ENCODE assay signal across 14 mouse cellular contexts in genomic region chr11:69635471-69635870, GRCm38 (mm10). TPM values are rescaled to one million over a fixed set of nuclear protein-coding genes. Genes with fewer than 3 reads are reported as not detected.
DNase-seq lines count a peak whose midpoint lies in the region; ATAC-seq and TF ChIP-seq lines count a peak whose summit lies in the region.
"Had no signal": no experiment of that assay in that cellular context is flagged by ENCODE, and none has a peak within 500 bp of the region (broad histone marks: within the 10 kb centered on the region; RNA-seq: fewer than 3 reads in every experiment).

No protein-coding gene starts in this region.

- no peak for ATAC-seq in kidney, embryonic 15.5 days (replicated peaks; ENCODE audit: low FRiP score)
- no peak for ATAC-seq in forebrain, embryonic 11.5 days (replicated peaks; ENCODE audit: low FRiP score)
- no peak for ATAC-seq in limb, embryonic 15.5 days (ENCODE audit: insufficient number of reproducible peaks, low FRiP score, low TSS enrichment, low read depth)

- TF ChIP-seq EP300 in ES-Bruce4 (IDR thresholded peaks at IDR 0.05; ENCODE audit: insufficient read depth, low read depth, low read length): no peak

- no peak for TF ChIP-seq POLR2A in ES-Bruce4 (IDR thresholded peaks at IDR 0.05; ENCODE audit: insufficient read depth, low read length)

- TF ChIP-seq CTCF in ES-Bruce4 (IDR thresholded peaks at IDR 0.05; ENCODE audit: low read depth, low read length): no peak

- no peak for DNase-seq in kidney, postnatal 36 days
- DNase-seq in forebrain, embryonic 11.5 days (ENCODE audit: low spot score): no peak
- DNase-seq in ovary, adult 18-20 months (ENCODE audit: low spot score): no peak
- no peak for DNase-seq in thymus, adult 18-20 months
- DNase-seq in adrenal gland, postnatal 14 days: no peak
- DNase-seq: cerebellum, postnatal 25 days; gastrocnemius, postnatal 36 days; heart, postnatal 36 days had no signal

- H3K4me2 ChIP-seq in kidney, embryonic 15.5 days: peak overlapping the region; percentile 70
- 0 out of 2 replicates have a peak overlapping the region, but pooled peaks have one; percentile 27 for H3K4me2 ChIP-seq in forebrain, embryonic 11.5 days (ENCODE audit: low read depth, low read length, severe bottlenecking)
- 0 out of 2 replicates have a peak overlapping the region, but pooled peaks have one; percentile 7 for H3K4me2 ChIP-seq in limb, embryonic 15.5 days

- H3K36me3 ChIP-seq in kidney, embryonic 15.5 days: peaks cover 33% of the 10 kb centered on the region
- H3K36me3 ChIP-seq in ES-Bruce4 (ENCODE audit: control insufficient read depth, insufficient read depth, low read length, poor library complexity, severe bottlenecking): peaks cover 49% of the 10 kb centered on the region
- no peaks in the 10 kb centered on the region; the same call in 1 of the 2 replicates for H3K36me3 ChIP-seq in forebrain, embryonic 11.5 days (ENCODE audit: control insufficient read depth, insufficient read depth, low read length)
- peaks cover 24% of the 10 kb centered on the region for H3K36me3 ChIP-seq in limb, embryonic 15.5 days

- 86% methylated on average over 3 of the region's 3 CpGs for WGBS in kidney, embryonic 15.5 days
- WGBS in forebrain, embryonic 11.5 days: 88% methylated on average over 3 of the region's 3 CpGs
- 81% methylated on average over 3 of the region's 3 CpGs for WGBS in limb, embryonic 15.5 days

- H3K4me3 ChIP-seq in kidney, embryonic 15.5 days (replicated peaks): 0 out of 2 replicates have a peak overlapping the region, but pooled peaks have one; percentile 1
- H3K4me3 ChIP-seq in ES-Bruce4 (ENCODE audit: low read depth, low read length): no peak overlapping the region
- H3K4me3 ChIP-seq in forebrain, embryonic 11.5 days (ENCODE audit: low read depth, low read length): no peak overlapping the region
- no peak overlapping the region for H3K4me3 ChIP-seq in limb, embryonic 15.5 days
- H3K4me3 ChIP-seq: erythroblast, embryonic 14.5 days; layer of hippocampus, adult 2 months had no signal

- H3K9ac ChIP-seq in kidney, embryonic 15.5 days: no peak overlapping the region
- peak overlapping the region; percentile 33 for H3K9ac ChIP-seq in ES-Bruce4 (ENCODE audit: low read depth, poor library complexity, severe bottlenecking)
- H3K9ac ChIP-seq in forebrain, embryonic 11.5 days (ENCODE audit: low read length): no peak overlapping the region
- H3K9ac ChIP-seq in limb, embryonic 15.5 days: no peak overlapping the region

- no peaks in the 10 kb centered on the region for H3K9me3 ChIP-seq in kidney, embryonic 15.5 days (replicated peaks)
- H3K9me3 ChIP-seq in ES-Bruce4 (replicated peaks; ENCODE audit: control insufficient read depth, insufficient read depth, low read length, poor library complexity, severe bottlenecking): no peaks in the 10 kb centered on the region
- H3K9me3 ChIP-seq in forebrain, embryonic 11.5 days (ENCODE audit: control insufficient read depth, low read length): no peaks in the 10 kb centered on the region
- H3K9me3 ChIP-seq in limb, embryonic 15.5 days: no peaks in the 10 kb centered on the region

- H3K27me3 ChIP-seq in kidney, embryonic 15.5 days: no peaks in the 10 kb centered on the region
- H3K27me3 ChIP-seq in ES-Bruce4 (ENCODE audit: control insufficient read depth, insufficient read depth, low read length, poor library complexity, severe bottlenecking): no peaks in the 10 kb centered on the region
- H3K27me3 ChIP-seq in forebrain, embryonic 11.5 days (ENCODE audit: control insufficient read depth, insufficient read depth, low read length): no peaks in the 10 kb centered on the region
- H3K27me3 ChIP-seq in limb, embryonic 15.5 days: no peaks in the 10 kb centered on the region

- H3K27ac ChIP-seq in kidney, embryonic 15.5 days: no peak overlapping the region
- H3K27ac ChIP-seq in ES-Bruce4 (ENCODE audit: insufficient read depth, low read length): no peak overlapping the region
- H3K27ac ChIP-seq in forebrain, embryonic 11.5 days (ENCODE audit: low read depth, low read length): no peak overlapping the region
- no peak overlapping the region for H3K27ac ChIP-seq in limb, embryonic 15.5 days
- H3K27ac ChIP-seq: layer of hippocampus, adult 2 months had no signal

- peaks cover 28% of the 10 kb centered on the region for H3K4me1 ChIP-seq in kidney, embryonic 15.5 days
- no peaks in the 10 kb centered on the region for H3K4me1 ChIP-seq in ES-Bruce4 (ENCODE audit: control insufficient read depth, insufficient read depth, low read length)
- H3K4me1 ChIP-seq in forebrain, embryonic 11.5 days (replicated peaks; ENCODE audit: control insufficient read depth, insufficient read depth, low read length): peaks cover 7% of the 10 kb centered on the region; the same call in 1 of the 2 replicates
- peaks cover 19% of the 10 kb centered on the region for H3K4me1 ChIP-seq in limb, embryonic 15.5 days

RNA-seq across cellular contexts. Expression of gene Fxr2, which starts 2.7 kb away (rescaled TPM):
- polyA plus RNA-seq in kidney, embryonic 15.5 days (2015; fragmentation: Nextera tagmentation; extraction: Ambion mirVana): 29.2 TPM in 2 replicates
- polyA plus RNA-seq in ES-Bruce4 (2011; ENCODE audit: insufficient read depth, insufficient read length, low read depth, missing spikeins): 170 and 173 TPM in 2 replicates
- polyA plus RNA-seq in forebrain, embryonic 11.5 days (2014; fragmentation: Nextera tagmentation; extraction: Ambion mirVana): 33.6 and 44.1 TPM in 2 replicates
- 26.8 and 27.1 TPM in 2 replicates for polyA plus RNA-seq in limb, embryonic 15.5 days (2015; fragmentation: Nextera tagmentation; extraction: Ambion mirVana)
- total RNA-seq in adrenal gland, postnatal 14 days (2021): 75.5 and 84.3 TPM in 2 replicates

RNA-seq across cellular contexts. Expression of gene Sat2, which starts 13.6 kb away (rescaled TPM):
- 17.8 and 23.1 TPM in 2 replicates for polyA plus RNA-seq in kidney, embryonic 15.5 days (2015; fragmentation: Nextera tagmentation; extraction: Ambion mirVana)
- 9.1 and 9.6 TPM in 2 replicates for polyA plus RNA-seq in ES-Bruce4 (2011; ENCODE audit: insufficient read depth, insufficient read length, low read depth, missing spikeins)
- polyA plus RNA-seq in forebrain, embryonic 11.5 days (2014; fragmentation: Nextera tagmentation; extraction: Ambion mirVana): 13.9 and 17.7 TPM in 2 replicates
- polyA plus RNA-seq in limb, embryonic 15.5 days (2015; fragmentation: Nextera tagmentation; extraction: Ambion mirVana): 15.7 and 16.2 TPM in 2 replicates
- 7.9 and 8.2 TPM in 2 replicates for total RNA-seq in adrenal gland, postnatal 14 days (2021)
- polyA plus RNA-seq: erythroblast, embryonic 14.5 days had no signal

RNA-seq across cellular contexts. Expression of gene Shbg, which starts 17.8 kb away (rescaled TPM):
- 0.30 and 0.49 TPM in 2 replicates for polyA plus RNA-seq in kidney, embryonic 15.5 days (2015; fragmentation: Nextera tagmentation; extraction: Ambion mirVana)
- not detected in 2 replicates for polyA plus RNA-seq in ES-Bruce4 (2011; ENCODE audit: insufficient read depth, insufficient read length, low read depth, missing spikeins)
- not detected in 2 replicates for polyA plus RNA-seq in forebrain, embryonic 11.5 days (2014; fragmentation: Nextera tagmentation; extraction: Ambion mirVana)
- polyA plus RNA-seq in limb, embryonic 15.5 days (2015; fragmentation: Nextera tagmentation; extraction: Ambion mirVana): not detected in 2 replicates
- not detected in 2 replicates for total RNA-seq in adrenal gland, postnatal 14 days (2021)
- total RNA-seq: gastrocnemius, postnatal 36 days; heart, postnatal 36 days; layer of hippocampus, adult 2 months; liver, adult 2 months had no signal

RNA-seq across cellular contexts. Expression of gene Sox15, which starts 19.6 kb away (rescaled TPM):
- polyA plus RNA-seq in kidney, embryonic 15.5 days (2015; fragmentation: Nextera tagmentation; extraction: Ambion mirVana): 0.18 and 0.19 TPM in 2 replicates
- polyA plus RNA-seq in ES-Bruce4 (2011; ENCODE audit: insufficient read depth, insufficient read length, low read depth, missing spikeins): 45.2 and 48.1 TPM in 2 replicates
- not detected in 2 replicates for polyA plus RNA-seq in forebrain, embryonic 11.5 days (2014; fragmentation: Nextera tagmentation; extraction: Ambion mirVana)
- polyA plus RNA-seq in limb, embryonic 15.5 days (2015; fragmentation: Nextera tagmentation; extraction: Ambion mirVana): 3.2 and 4.8 TPM in 2 replicates
- total RNA-seq in adrenal gland, postnatal 14 days (2021): 0.45 TPM in 1 of 2 replicates, not detected in the other
- total RNA-seq: gastrocnemius, postnatal 36 days; heart, postnatal 36 days; liver, adult 2 months had no signal
- polyA plus RNA-seq: erythroblast, embryonic 14.5 days had no signal

RNA-seq across cellular contexts. Expression of gene Mpdu1, which starts 27.0 kb away (rescaled TPM):
- polyA plus RNA-seq in kidney, embryonic 15.5 days (2015; fragmentation: Nextera tagmentation; extraction: Ambion mirVana): 71.8 and 78.0 TPM in 2 replicates
- polyA plus RNA-seq in ES-Bruce4 (2011; ENCODE audit: insufficient read depth, insufficient read length, low read depth, missing spikeins): 65.7 and 71.0 TPM in 2 replicates
- 39.0 TPM in 2 replicates for polyA plus RNA-seq in forebrain, embryonic 11.5 days (2014; fragmentation: Nextera tagmentation; extraction: Ambion mirVana)
- 58.9 and 63.9 TPM in 2 replicates for polyA plus RNA-seq in limb, embryonic 15.5 days (2015; fragmentation: Nextera tagmentation; extraction: Ambion mirVana)
- total RNA-seq in adrenal gland, postnatal 14 days (2021): 96.2 and 101 TPM in 2 replicates

Comparison
In these comparisons a context has a peak if more than half of its experiments do, and no peak if none do; other contexts are left out.
1. H3K4me2 ChIP-seq: peak in every context shown above with its lines; median percentile 70 in kidney, embryonic 15.5 days; 27 in forebrain, embryonic 11.5 days; 7 in limb, embryonic 15.5 days.